Mouse (Mus musculus) left cerebral cortex, postnatal 36 days (tissue): ENCODE data around the gene Sirpa. TPM values are rescaled to one million over a fixed set of nuclear protein-coding genes. Genes with fewer than 3 reads are reported as not detected.

Experiments
- DNase-seq, 2 experiments: peaks; one replicate each; pipeline ENCODE4 v3.0.0; 2021 to 2022; ENCODE audit warnings: low spot score in 2 of 2, mixed read lengths in 1 of 2
- intact Hi-C: fragments of 180-260 bp; cut with DNase I; formaldehyde crosslinking; loops from one replicate; pipeline ENCODE4 v1.15.1; 2025
- total RNA-seq, 2 experiments: library from RNA; stranded (reverse); gene quantifications; 2 replicates each; pipeline ENCODE4 v1.2.3; 2021

Sirpa gene
- total RNA-seq, 2 experiments from 2014 or later, result 386 to 401 TPM

- peak; percentile 70 to 73 for DNase-seq
- intact Hi-C loops, result no loop called here
These were observed 12.0 kb upstream of the Sirpa start for GRCm38 (mm10) chr2:129580656-129581055.

DNA sequence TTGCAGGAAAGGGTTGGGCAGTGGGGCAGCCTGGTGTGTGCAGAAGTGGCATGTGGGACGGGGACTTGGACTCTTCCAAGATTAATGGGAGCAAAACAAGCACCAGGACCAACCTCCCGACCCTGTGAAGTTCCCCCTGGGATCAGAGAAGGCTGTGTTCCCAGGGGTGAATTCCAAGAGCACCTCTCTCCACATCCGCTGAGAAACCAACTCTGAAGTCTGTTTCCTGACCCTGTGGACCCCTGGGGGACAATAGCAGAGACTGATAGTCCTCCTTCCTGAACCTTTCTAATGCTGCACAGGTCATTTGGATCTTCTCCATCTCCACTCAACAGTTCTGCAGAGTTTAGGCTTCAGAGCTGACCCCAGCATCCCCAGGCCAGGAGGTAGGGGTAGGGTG is 10.8 kb upstream of the Sirpa start:
- DNase-seq, result no peak
- intact Hi-C loops, result no loop called here

GRCm38 (mm10) chr2:129582261-129582660 is 10.4 kb upstream of the Sirpa start:
- intact Hi-C loops, result no loop called here
- DNase-seq, result no peak

GRCm38 (mm10) chr2:129584905-129585304 is 7.7 kb upstream of the Sirpa start:
- DNase-seq, result no peak
- intact Hi-C loops, result no loop called here

DNA sequence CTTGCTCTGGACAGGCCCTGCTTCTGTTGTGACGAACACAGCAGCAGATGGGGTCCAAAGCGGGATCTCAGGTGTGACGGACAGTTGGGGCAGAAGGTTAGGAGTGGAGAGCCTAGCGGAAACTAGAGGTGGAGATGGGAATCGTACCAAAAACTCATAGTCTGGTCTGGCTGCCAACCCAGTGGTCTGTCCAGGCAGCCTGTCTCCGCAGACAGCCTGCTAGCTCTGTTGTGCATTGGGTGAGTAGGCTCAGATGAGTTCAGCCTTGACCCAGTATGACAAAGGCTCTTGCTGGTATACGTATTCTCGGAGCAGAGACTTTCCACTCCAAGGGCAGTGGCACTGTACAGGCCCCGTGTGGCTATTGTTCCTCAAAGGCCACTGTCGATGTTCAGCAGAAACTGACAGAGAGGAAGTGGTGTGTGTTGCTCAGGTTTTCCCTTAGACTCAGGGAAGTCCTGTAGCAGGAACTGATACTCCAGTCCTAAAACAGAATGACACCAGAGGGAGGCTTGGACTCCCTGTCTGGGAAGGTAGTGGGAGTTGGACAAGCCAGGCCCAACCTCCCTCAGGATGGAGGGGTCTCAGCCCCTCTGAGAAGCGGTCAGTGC is 6.6 kb upstream of the Sirpa start:
- intact Hi-C loops, result no loop called here
- DNase-seq, result no peak

DNA sequence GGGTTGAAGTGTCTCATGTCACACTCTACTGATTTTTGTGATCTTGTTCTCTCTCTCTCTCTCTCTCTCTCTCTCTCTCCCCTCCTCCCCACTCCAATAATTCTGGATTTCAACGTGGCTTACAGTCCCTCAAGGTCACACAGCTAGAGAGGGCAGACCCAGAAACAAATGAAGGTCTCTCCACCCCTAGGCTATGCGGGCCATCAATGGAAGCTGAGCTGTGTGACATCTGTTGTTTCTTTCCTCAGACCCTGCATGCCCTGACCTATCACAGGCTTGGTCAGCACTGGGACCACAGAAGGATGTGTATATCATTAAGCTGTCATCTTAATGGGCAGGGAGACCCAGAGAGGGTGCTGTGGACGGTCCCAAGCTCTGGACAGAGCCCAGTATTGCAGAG is 5.4 kb upstream of the Sirpa start:
- DNase-seq, result no peak
- intact Hi-C loops, result no loop called here

DNA sequence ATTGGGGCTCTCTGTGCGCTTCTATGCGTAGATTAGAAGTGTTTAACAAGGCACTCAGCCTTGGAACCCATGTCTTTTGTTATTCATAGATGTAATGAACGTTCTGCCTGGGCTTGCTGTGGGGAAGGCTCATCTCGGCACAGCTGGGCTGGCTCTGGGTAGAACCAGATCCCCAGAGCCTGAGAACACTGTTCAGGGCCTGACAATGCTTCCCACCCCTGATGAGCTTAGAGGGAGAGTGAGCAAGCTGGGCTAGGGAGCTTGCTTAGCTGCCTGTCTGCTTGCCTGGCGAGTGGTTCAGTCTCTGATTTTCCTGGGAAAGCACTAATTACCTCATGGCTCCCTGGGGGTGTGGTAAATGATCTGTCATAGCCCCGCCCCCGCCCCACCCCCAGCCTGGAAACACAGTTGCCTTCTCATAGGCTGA is 4.8 kb upstream of the Sirpa start:
- DNase-seq, result no peak
- intact Hi-C loops, result no loop called here

GRCm38 (mm10) chr2:129591897-129592296 is 738 bp upstream of the Sirpa start:
- intact Hi-C loops, result loop anchor here (2.0 to 5.0 kb wide), 2 partner anchors 35 to 89 kb away; no protein-coding TSS in a partner anchor
- DNase-seq, result no peak

- peak; percentile 88 to 90 for DNase-seq
- intact Hi-C loops, result loop anchor here (1.0 to 5.0 kb wide), 3 partner anchors 19 to 91 kb away; no protein-coding TSS in a partner anchor
These were observed 673 bp downstream of the Sirpa start for GRCm38 (mm10) chr2:129593141-129593875.

DNA sequence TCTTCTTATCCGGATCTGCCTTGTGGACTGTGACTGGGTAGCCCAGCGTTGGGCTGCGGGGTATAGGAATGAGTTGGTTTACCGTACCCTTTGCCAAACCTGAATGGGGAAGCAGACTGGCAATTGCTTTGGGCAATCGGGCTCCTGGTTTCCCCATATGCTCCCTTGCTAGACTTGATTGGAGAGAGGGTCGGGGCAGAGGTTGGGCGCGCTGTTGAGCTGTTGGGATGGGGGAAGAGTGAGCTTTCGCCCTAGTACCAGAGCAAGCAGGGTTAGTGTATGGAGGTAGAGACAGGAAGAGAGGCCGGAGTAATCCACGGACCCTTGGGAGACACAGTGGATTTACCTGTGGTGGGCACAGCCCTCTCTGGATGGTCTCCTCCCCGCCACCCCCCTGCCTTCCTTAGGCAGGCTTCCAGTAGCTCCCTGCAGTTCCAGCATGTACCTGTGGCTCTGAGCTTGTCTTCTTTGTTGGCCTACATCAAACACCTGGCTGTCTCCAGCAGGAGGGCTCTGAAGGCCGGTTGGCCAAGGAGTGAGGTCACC is 1.3 kb downstream of the Sirpa start:
- intact Hi-C loops, result loop anchor here (1.0 to 5.0 kb wide), 4 partner anchors 20 to 91 kb away; no protein-coding TSS in a partner anchor
- peak in 1 of 2 experiments; percentile 50 for DNase-seq

- DNase-seq, result no peak
- intact Hi-C loops, result loop anchor here (2.0 to 5.0 kb wide), 2 partner anchors 32 to 37 kb away; no protein-coding TSS in a partner anchor
These were observed 1.9 kb downstream of the Sirpa start for GRCm38 (mm10) chr2:129594569-129594968.

DNA sequence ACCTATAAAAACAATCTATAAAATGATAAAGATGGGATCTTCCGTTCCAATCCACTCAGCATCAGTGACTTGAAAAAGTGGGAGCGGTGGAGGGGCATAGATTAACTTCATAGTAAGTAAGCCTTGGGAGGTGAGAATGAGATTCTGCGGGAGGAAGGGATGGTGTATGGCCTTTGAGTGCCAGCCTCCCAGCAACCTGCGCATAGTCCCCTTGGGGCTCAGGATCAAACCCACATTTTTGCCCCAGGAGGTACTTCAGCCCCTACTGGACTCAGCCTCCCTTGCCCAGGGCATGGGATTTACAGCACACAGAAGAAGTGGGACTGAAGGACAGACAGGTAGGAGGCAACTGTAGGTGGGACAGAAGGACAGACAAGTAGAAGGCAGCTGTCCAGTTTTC is 2.6 kb downstream of the Sirpa start:
- DNase-seq, result no peak
- intact Hi-C loops, result loop anchor here (2.0 kb wide), 1 partner anchor 32 kb away; no protein-coding TSS in a partner anchor

- intact Hi-C loops, result loop anchor here (2.0 kb wide), 1 partner anchor 31 kb away; no protein-coding TSS in a partner anchor
- no peak for DNase-seq
These were observed 3.1 kb downstream of the Sirpa start for GRCm38 (mm10) chr2:129595661-129596209.

DNA sequence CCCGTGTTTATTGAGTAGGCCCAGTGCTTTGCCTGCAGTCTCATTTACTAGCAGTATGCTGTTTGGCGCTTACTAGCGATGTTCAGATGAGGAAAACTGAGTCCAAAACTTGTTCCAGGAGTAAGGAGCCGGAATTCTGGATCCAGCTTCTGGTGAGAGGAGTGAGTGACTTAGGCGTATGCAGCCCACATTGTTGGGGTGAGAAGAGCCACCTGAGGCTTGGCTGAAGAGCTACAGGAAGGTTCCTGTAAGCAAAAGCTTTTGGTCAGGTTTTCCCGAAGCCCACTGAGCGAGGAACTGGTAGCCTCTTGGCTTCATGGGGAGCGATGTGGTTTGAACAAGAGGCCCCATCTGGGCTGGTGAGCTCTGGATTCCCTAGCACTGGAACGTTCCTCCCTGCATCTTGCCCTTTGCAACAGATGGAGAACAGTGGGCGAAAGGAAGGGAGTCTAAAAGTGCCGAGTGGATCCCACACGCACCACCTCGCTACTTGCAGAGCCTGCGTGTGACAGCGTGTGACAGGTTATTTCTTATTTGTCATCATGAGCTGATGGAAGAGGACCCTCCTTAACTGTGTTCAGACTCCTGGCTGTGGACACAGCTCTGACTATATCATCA is 4.0 kb downstream of the Sirpa start:
- intact Hi-C loops, result no loop called here
- DNase-seq, result peak; percentile 76 to 78

DNA sequence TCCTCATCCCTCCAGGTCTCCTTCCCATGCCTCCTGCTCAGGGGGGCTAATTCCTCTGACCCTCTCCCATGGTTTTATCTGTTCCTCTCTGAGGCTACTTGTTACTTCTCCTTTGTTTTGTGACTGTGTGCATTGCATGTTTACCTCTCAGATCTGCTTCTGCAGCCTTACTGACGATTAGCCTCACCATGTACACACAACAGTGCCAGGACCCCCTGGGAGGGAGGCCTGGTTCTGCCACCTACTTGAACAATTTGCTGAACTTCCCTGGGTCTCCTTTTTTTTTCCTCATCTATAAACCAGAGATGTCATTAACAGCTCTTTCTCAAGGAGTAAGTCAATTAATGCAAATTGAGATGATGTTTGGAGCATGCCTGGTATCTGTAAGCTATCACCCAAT is 4.9 kb downstream of the Sirpa start:
- no peak for DNase-seq
- intact Hi-C loops, result no loop called here

DNA sequence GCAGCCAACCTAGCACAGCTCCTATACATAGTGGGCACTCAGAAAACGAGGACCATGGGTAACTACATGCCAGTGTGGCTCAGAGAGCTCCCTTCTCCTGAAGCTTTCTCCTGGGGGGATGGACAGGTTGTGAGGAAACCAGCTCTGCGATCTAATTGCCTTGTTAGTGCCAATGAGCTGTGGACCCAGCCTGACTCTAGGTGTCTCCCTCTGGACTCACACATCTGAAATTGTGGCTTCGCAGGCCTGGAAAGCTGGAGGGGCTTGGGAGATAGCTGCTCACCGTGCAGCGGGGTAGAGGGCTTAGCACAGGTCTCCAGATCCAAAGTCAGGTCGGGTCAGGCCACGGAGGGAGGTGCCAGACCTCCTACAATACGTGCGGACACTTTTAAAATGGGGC is 5.5 kb downstream of the Sirpa start:
- intact Hi-C loops, result no loop called here

GRCm38 (mm10) chr2:129599231-129600084 is 6.8 kb downstream of the Sirpa start:
- DNase-seq, result no peak
- intact Hi-C loops, result no loop called here

More for the DNA sequence above, 5.5 kb downstream of the Sirpa start:
- no peak for DNase-seq

DNA sequence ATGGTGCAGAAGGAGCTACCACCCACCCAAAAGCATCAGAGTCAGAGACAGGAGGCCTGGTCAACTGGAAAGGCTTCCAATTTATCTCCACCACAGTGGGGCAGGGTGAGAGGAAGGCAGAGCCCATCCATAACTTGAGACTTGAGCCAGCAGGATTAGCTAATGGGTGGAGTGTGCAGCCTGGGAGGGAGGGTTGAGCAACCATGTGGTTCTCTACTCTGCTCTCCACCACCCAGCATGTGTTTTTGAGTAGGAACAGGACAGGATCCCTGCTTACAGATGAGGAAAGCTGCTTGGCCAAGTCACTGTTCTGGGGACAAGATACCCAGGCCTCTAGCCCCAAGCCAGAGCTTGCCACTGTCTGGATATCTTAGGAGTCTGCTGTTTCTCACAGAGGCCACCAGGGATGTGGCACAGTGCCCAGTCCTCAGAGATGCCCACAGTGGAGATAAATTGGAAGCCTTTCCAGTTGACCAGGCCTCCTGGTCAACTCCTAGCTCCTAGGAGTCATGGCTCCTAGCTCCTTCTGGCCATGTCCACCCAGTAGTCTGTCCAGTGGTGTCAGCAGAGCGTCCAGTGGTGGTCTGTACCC is 8.5 kb downstream of the Sirpa start:
- DNase-seq, result no peak
- intact Hi-C loops, result no loop called here
